Mouse (Mus musculus) midbrain, embryonic 10.5 days (tissue): ENCODE measurements around the gene Dync2h1. TPM values are rescaled to one million over a fixed set of nuclear protein-coding genes. Genes with fewer than 3 reads are reported as not detected.

Experiments used
- polyA plus RNA-seq: library from polyadenylated mRNA; unstranded; fragments of >200 nt; fragmentation: Nextera tagmentation; extraction: Ambion mirVana; gene quantifications from 2 replicates; pipeline ENCODE4 v1.2.1, GENCODE M21; 2016

Dync2h1 gene
- polyA plus RNA-seq, 1 experiment from 2014 or later, result 24.9 TPM

Other genes with a start within 250 kb of the Dync2h1 start
- 103 and 114 TPM in 2 replicates for gene Dcun1d5, start 74 bp upstream of the Dync2h1 start, polyA plus RNA-seq
- not detected in 2 replicates for gene Mmp13, start 88.1 kb upstream of the Dync2h1 start, polyA plus RNA-seq
- gene Mmp12, start 159.9 kb upstream of the Dync2h1 start, polyA plus RNA-seq, result not detected in 2 replicates
- not detected in 2 replicates for gene Mmp1b, start 203.6 kb upstream of the Dync2h1 start, polyA plus RNA-seq